Mouse (Mus musculus) erythroblast, embryonic 14.5 days (primary cell): ENCODE measurements around the gene Dcp1b. TPM values are rescaled to one million over a fixed set of nuclear protein-coding genes. Genes with fewer than 3 reads are reported as not detected.

ENCODE experiments used
- H3K27me3 ChIP-seq: 2 replicates; pipeline ENCODE4 v1.6.1; 2012; ENCODE audit warnings: inconsistent platforms; ENCODE audit not compliant: control insufficient read depth
- H3K36me3 ChIP-seq: 2 replicates; pipeline ENCODE4 v1.6.1; 2012; ENCODE audit warnings: mild to moderate bottlenecking, inconsistent platforms; ENCODE audit not compliant: control insufficient read depth
- H3K4me1 ChIP-seq: 2 replicates; pipeline ENCODE4 v1.6.1; 2012; ENCODE audit warnings: inconsistent platforms; ENCODE audit not compliant: control insufficient read depth
- H3K4me3 ChIP-seq: replicated peaks from 2 replicates; pipeline ENCODE3; 2012; ENCODE audit warnings: moderate library complexity, mild to moderate bottlenecking, inconsistent platforms
- H3K9me3 ChIP-seq: 2 replicates; pipeline ENCODE4 v1.6.1; 2012; ENCODE audit warnings: low read length, inconsistent platforms, mixed read lengths; ENCODE audit not compliant: control insufficient read depth
- GATA1 ChIP-seq: IDR thresholded peaks from 2 replicates; pipeline ENCODE4 v1.6.1; 2012; ENCODE audit warnings: low read length, inconsistent platforms, mixed read lengths
- TAL1 ChIP-seq: IDR thresholded peaks from 3 replicates; pipeline ENCODE4 v1.6.1; 2012; ENCODE audit warnings: low read length, inconsistent platforms, mixed read lengths
- polyA plus RNA-seq: library from polyadenylated mRNA; stranded (reverse); fragments of >175 nt; gene quantifications from 2 replicates; pipeline ENCODE4 v1.2.3, GENCODE M21; 2012

Gene Dcp1b
- polyA plus RNA-seq, 1 experiment: 1.5 TPM

DNA sequence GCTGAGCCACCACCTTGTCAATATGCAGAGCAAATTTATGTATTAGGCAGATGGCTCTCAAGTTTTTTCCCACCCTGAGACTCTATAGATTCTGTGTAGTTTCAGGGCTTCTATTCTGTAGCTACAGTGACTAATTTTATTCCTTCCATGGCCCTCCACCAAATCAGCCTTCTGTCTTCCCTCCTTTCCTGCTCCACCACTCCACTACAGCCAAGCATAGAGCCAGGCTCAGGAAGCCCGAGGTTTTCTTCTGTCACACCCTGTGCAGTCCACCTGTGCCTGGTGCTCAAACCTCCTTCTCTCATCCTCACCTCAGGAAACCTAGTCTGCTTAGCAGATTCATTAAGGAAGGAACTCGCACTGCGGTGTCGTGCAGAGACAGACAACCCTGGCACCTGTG is 29.9 kb upstream of the Dcp1b start:
- no peaks in the 10 kb centered on the region for H3K9me3 ChIP-seq
- H3K4me1 ChIP-seq: no peaks in the 10 kb centered on the region
- TF ChIP-seq GATA1 (no peak), TAL1 (no peak)
- no peaks in the 10 kb centered on the region for H3K27me3 ChIP-seq
- no peak overlapping the region for H3K4me3 ChIP-seq
- no peaks in the 10 kb centered on the region for H3K36me3 ChIP-seq

- no peaks in the 10 kb centered on the region for H3K4me1 ChIP-seq
- H3K36me3 ChIP-seq: no peaks in the 10 kb centered on the region
- H3K4me3 ChIP-seq: no peak overlapping the region
- H3K9me3 ChIP-seq: no peaks in the 10 kb centered on the region
- no peaks in the 10 kb centered on the region for H3K27me3 ChIP-seq
- no peak for TF ChIP-seq GATA1
- TF ChIP-seq TAL1: no peak
Measured at GRCm38 (mm10) chr6:119165677-119166076, 9.4 kb upstream of the Dcp1b start.

GRCm38 (mm10) chr6:119174307-119175074 is 562 bp upstream of the Dcp1b start:
- H3K9me3 ChIP-seq: no peaks in the 10 kb centered on the region
- peaks cover 4% of the 10 kb centered on the region; the same call in 1 of the 2 replicates for H3K36me3 ChIP-seq
- H3K27me3 ChIP-seq: no peaks in the 10 kb centered on the region
- H3K4me1 ChIP-seq: peaks cover 31% of the 10 kb centered on the region
- TF ChIP-seq GATA1: no peak
- no peak for TF ChIP-seq TAL1
- peak overlapping the region; percentile 94 for H3K4me3 ChIP-seq

- no peaks in the 10 kb centered on the region for H3K27me3 ChIP-seq
- H3K4me1 ChIP-seq: peaks cover 31% of the 10 kb centered on the region
- no peak for TF ChIP-seq TAL1
- TF ChIP-seq GATA1: no peak
- H3K9me3 ChIP-seq: no peaks in the 10 kb centered on the region
- peak overlapping the region; percentile 94 for H3K4me3 ChIP-seq
- H3K36me3 ChIP-seq: peaks cover 7% of the 10 kb centered on the region
Measured at GRCm38 (mm10) chr6:119176103-119176502, 1.1 kb downstream of the Dcp1b start.

DNA sequence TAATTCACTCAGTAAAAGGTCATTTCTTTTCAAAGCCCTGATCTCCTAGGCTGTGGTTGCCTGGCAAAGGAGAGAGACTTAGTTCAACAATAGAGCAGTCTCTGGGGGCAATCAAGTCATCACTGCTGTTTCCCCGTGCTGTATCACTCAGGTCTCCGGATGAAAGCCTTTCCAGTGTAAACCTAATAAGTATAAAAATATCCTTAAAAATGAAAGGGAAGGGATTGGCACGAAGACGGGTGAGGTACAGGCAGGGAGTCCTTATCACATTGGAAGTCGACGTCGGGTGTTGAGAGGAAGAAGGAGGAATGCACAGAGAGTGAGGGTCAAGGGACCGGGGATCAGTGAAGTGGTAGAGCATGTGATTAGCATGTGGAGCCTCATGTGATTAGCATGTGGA is 2.0 kb downstream of the Dcp1b start:
- no peaks in the 10 kb centered on the region for H3K9me3 ChIP-seq
- no peaks in the 10 kb centered on the region for H3K27me3 ChIP-seq
- TF ChIP-seq TAL1: no peak
- TF ChIP-seq GATA1: no peak
- peaks cover 8% of the 10 kb centered on the region for H3K36me3 ChIP-seq
- H3K4me3 ChIP-seq: no peak overlapping the region
- H3K4me1 ChIP-seq: peaks cover 29% of the 10 kb centered on the region

GRCm38 (mm10) chr6:119180188-119180587 is 5.1 kb downstream of the Dcp1b start:
- no peaks in the 10 kb centered on the region for H3K27me3 ChIP-seq
- H3K4me1 ChIP-seq: peaks cover 21% of the 10 kb centered on the region
- H3K36me3 ChIP-seq: peaks cover 25% of the 10 kb centered on the region

GRCm38 (mm10) chr6:119182211-119182610 is 7.2 kb downstream of the Dcp1b start:
- no peak for TF ChIP-seq TAL1
- no peak for TF ChIP-seq GATA1
- H3K9me3 ChIP-seq: no peaks in the 10 kb centered on the region
- no peaks in the 10 kb centered on the region for H3K27me3 ChIP-seq
- peaks cover 2% of the 10 kb centered on the region; the same call in 1 of the 2 replicates for H3K4me1 ChIP-seq
- peaks cover 31% of the 10 kb centered on the region for H3K36me3 ChIP-seq
- H3K4me3 ChIP-seq: no peak overlapping the region

More at GRCm38 (mm10) chr6:119180188-119180587, 5.1 kb downstream of the Dcp1b start:
- H3K9me3 ChIP-seq: no peaks in the 10 kb centered on the region
- no peak overlapping the region for H3K4me3 ChIP-seq
- TF ChIP-seq GATA1 (no peak), TAL1 (no peak)

- H3K9me3 ChIP-seq: no peaks in the 10 kb centered on the region
- H3K36me3 ChIP-seq: peaks cover 27% of the 10 kb centered on the region
- no peak overlapping the region for H3K4me3 ChIP-seq
- no peaks in the 10 kb centered on the region for H3K27me3 ChIP-seq
- TF ChIP-seq TAL1 (no peak), GATA1 (no peak)
- no peaks in the 10 kb centered on the region; the same call in 1 of the 2 replicates for H3K4me1 ChIP-seq
Measured at GRCm38 (mm10) chr6:119183781-119184180, 8.7 kb downstream of the Dcp1b start.

- Histone ChIP-seq H3K27me3 (no peaks in the 10 kb centered on the region), H3K36me3 (peaks cover 37% of the 10 kb centered on the region), H3K4me3 (no peak overlapping the region), H3K9me3 (no peaks in the 10 kb centered on the region), H3K4me1 (no peaks in the 10 kb centered on the region)
- TF ChIP-seq TAL1 (no peak), GATA1 (no peak)
Measured at GRCm38 (mm10) chr6:119186658-119187057, 11.6 kb downstream of the Dcp1b start.
